Mouse (Mus musculus): ENCODE measurements at regions not wholly inside any gene's neighbourhood (a gene's known extent, or its start where the extent isn't known, plus 50 kb on each side); places are given as distances from the start of the nearest gene placed in this dataset.

DNA sequence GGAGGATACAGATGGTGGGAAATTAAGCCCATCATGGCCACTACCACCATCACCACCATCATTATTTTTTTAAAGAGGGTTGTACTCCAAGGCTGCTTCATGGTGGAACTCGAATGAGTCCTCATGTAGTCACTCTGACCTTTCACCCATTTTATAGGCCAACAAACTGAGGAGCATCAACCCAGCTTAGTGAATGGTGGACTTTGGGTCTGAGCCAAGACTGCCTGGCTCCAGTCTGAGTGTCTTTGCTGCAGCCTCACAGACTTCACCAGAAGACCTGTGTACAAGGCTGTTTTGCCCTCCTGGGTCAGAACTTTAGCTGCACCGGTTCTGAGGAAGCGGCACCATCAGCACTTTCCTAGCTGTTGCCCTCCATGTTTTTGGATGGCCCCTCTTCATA is 184.4 kb downstream of the Emx2 start:
- DNase-seq (ENCODE audit: inconsistent age in 2 of 2, low spot score in 1 of 2) = no peak

DNA sequence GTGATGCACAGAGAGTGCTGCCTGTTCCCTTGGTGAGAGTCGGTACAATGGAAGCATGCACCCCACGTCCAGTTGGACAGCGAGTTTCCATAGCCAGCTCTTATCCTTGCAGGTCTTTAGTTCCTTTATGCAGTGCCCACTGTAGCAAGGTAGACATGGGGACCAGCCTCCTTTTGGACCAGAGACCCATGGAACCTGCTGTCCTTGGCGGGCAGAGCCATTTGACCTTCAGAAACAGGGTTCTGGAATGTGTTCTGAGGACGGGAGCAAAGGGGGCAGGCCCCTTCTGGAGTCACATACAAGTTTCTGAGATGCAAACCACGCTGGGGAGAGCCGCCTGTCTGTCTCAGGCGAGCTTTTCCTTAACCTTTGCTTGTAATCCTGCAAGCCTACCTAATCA is 188.1 kb downstream of the Emx2 start:
- no peak for DNase-seq (ENCODE audit: inconsistent age in 2 of 2, low spot score in 1 of 2)

DNA sequence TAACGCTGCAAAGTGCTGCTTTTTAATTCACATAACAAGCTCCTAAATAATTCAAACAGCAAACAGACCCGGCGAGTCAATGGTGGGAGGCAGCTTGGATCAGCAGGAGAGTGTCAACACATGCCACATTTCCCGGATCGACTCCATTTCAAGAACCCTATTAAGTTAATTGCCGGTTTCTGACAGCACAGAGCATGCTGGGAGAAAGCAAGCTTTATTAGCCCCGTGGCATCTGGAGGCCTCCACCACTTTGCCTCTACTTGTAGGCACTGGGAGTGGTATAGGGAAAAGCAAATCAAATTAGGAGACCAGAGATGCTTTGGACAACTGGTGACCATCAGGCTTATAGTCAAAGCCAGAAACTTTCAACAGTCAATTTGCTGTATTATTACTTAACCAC is 188.5 kb downstream of the Emx2 start:
- DNase-seq (ENCODE audit: inconsistent age in 2 of 2, low spot score in 1 of 2) = no peak

DNA sequence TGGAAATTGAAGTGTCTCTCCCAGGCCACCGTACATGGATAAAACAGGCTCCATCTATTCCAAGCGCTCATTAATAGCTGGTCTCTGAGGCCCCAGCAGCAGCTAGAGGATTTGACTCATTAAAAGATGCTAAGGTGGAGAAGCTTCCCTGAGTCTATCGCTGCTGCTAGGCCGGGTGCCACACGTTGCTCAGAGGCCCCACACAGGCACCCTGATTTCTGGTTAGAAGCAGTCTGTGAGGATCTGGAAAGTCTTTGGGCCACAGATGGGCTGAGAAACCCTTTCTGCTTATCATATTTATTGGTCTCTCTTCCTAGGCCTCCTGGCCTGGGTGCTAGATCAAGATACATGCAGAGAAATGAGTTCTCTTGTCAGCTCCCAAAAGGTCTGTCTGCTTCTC is 191.2 kb downstream of the Emx2 start:
- no peak for DNase-seq (ENCODE audit: inconsistent age in 2 of 2, low spot score in 1 of 2)

DNA sequence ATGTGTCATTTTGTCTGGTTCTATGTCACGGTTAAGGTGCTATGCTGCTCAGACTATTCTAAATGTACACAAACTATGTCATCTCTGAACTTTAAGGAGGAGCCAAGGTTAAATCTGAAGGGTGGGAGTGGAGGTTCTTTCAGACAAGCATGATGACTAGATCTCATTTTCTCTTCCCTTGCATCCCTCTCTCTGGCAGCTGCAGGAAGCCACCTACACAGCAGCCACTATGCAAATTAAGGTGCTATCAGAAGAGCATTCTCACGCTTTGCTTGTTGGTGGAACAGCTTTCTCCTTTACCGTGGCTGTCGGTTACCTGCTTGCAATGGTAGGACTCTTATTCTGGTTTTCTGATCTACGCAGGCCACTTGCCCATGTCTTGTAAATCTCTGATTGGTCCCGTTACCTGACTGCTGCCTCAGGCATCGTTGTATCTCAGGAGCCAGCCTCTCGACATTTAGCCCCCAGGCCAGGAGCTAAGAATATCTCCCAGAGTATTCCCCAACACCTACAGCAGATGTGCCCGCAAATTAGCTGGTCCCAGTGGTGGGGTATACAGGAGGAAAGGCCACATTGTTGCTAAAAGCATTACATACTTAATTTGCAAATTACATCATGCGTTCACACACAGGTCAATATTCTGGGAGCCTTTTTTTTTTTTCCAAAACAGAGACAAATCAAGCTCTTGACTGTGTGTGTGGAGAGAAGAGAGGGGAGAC is 192.6 kb downstream of the Emx2 start:
- no peak for DNase-seq (ENCODE audit: inconsistent age in 2 of 2, low spot score in 1 of 2)

DNA sequence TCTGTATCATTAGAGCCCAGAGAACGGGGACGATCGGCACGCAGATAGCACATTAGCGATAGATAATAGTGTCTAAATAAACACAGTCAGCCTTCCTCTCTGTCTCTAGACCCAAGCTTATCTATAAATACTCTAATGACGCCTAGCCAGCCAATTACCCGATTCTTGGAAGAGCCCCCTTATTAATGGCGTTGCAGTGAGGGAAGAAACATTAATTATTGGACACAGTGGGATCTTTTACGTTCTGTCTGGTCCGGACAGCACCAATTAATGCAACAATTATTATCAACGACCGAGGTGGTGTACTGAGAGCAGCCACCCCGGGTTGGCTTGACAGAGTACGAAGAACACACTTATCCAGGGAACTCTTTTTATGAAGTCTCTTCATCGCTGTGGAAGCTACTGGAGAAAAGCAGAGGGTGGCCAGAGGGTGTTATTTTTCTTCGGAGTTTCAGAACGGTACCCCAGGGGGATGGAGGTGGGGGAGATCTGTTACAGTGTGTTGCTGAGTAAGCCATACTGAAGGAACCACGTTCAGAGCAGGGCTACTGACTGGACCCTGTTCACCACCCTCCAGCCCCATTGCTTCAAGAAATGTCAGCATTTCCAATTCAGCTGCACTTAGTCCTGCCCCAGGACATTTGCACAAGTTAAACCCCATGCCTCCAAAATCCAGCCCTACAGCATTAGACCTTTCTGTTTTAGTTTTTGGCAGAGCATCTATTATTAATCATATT is 195.6 kb downstream of the Emx2 start:
- no peak for DNase-seq (ENCODE audit: inconsistent age in 2 of 2, low spot score in 1 of 2)

DNA sequence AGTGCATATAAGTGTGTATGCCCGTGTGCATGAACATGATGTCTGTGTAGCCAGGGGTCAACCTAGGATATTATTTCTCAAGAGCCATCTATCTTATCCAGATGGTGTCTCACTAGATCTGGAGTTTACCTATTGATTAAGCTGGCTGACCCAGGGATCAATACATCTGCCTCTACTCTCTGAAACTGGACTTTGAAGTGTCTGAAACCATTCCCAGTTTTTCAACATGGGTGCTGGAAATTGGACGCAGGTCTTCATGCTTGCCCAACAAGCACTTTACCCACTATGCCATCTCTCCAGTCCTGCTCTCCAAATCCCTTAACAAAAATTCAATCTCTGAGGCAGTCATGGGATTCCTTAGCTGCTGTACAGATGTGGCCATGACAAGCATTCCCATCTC is 197.1 kb downstream of the Emx2 start:
- DNase-seq (ENCODE audit: inconsistent age in 2 of 2, low spot score in 1 of 2) = no peak

DNA sequence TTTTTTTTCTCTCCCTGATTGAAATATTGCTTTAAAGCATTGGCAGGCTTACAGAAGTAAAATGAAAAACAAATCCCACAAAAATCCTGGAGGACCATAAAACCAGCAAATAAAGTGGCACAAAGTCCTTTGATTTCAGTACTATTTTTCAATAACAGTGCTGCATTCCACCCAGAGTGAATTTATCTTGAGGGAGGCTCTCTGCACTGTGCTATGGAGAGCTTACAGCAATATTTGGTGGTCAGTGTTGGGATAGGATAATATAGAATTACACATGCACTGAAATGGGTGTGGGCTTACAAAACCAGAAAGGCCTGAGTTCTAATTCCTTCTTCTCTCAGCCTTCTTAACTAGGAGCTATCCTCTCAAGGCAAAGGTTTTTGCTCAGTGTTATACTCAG is 211.6 kb downstream of the Emx2 start:
- no peak for DNase-seq (ENCODE audit: inconsistent age in 2 of 2, low spot score in 1 of 2)

DNA sequence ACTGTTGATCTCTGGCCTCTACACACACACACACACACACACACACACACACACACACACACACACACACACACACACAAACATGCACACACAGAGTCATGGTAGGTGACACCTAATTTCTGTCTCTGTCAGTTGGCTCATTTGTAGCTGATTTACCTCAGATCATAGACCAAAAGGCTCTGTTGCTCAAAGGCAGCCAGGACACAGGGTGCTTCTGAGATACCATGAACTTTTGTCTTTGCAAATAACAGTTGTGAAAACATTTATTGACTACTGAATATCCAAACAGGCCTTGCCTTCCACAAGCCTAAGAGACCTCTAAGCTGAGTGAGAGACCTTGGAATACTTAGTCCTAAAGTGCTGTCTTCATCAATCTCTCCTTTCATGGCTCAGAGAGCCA is 215.4 kb downstream of the Emx2 start:
- no peak for DNase-seq (ENCODE audit: inconsistent age in 2 of 2, low spot score in 1 of 2)

DNA sequence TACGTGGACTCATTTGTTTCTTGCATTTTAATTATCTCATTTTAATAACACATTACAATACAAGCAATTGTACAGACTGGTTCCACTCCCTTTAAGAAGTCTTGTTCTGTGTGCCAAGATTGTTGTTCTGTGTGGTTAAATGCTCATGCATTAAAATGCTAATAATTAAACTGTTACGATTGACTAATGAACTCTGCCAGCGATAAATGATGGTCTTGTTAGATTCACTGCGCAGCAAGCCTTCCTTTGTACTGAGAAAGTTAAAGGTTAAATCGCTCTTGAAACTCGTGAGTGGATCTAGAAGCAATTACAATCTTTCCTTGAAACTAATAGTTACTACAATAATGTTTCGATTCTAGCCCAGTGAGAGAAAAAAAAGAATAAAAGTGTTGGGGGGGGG is 221.0 kb downstream of the Emx2 start:
- no peak for DNase-seq (ENCODE audit: inconsistent age in 2 of 2, low spot score in 1 of 2)

DNA sequence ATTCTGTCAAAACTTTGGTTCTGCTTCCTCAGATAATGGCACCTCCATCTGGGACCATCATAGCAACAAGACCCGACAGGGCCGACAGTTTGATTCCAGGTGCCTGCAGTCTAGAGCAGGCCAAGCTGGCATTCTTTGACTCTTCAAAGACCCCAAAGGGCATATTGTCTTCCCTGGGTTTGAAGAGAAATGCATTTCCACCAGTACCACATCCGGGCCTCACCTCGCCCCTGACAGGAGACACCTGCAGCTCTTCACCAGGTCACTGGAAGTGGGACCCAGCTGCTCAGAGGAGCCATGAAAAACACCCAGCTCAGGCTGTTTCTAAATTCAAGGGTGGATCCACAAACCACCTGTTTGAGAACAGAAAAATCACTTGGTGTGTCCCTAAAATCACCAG is 222.2 kb downstream of the Emx2 start:
- DNase-seq (ENCODE audit: inconsistent age in 2 of 2, low spot score in 1 of 2) = no peak

DNA sequence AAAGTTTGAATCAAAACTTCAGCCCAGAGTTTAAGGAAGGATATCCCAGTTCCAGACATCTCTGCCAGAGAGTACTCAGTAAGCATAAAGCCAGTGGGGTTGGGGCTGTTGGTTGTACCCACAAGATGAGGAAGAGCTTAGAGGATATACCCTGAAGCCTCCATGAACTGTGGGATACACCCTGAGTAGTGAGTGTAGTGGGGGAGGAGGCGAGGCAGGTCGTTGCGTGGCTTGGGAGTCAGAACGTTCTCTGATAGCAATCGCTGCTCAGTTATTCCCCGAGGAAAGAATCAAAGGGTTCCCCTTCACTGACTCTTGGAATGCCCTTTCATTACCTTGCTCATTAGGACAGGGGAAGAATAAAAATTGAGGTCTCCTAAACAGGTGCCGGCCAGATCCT is 226.1 kb downstream of the Emx2 start:
- no peak for DNase-seq (ENCODE audit: inconsistent age in 2 of 2, low spot score in 1 of 2)

DNA sequence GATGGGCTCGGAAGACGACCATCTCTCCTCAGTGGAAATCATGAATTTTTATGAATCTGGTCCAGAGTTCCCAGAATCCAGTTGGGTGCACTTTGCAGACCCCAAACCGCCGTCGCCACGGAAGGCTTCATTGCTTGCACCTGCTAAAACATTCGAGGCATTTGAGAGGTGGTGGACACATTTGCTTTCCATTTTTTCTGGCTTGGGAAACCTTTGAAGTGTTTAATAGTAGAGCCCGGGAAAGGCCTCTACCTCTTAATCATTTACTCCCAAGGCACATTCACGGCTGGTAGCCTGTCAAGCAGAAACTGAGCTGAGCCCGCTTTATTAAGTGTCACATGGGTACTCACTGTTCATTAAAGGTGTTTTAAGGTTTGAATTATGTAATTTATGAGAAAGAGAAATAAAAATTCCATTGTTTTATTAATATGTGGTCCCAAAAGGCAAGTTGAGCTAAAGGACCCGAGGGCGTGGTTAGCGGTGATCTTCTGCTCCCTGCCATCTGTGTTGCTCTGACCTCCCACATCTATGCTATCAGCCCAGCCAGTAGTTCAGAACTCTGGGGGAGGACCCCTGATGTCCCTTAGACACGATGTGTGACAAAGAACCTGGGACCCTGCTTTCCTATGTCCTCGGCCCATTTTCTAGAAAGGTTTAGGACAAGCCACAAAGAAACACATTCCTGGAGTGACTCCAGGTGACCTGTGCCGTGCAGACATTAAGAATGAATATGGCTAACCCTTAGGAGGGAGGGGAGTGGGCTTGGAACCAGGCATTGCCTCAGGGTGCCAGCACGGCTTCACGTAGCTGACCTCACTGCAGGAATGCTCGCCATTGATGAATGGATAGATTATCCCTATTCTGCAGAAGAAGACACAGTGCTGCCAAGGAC is 227.9 kb downstream of the Emx2 start:
- no peak for DNase-seq (ENCODE audit: inconsistent age in 2 of 2, low spot score in 1 of 2)

DNA sequence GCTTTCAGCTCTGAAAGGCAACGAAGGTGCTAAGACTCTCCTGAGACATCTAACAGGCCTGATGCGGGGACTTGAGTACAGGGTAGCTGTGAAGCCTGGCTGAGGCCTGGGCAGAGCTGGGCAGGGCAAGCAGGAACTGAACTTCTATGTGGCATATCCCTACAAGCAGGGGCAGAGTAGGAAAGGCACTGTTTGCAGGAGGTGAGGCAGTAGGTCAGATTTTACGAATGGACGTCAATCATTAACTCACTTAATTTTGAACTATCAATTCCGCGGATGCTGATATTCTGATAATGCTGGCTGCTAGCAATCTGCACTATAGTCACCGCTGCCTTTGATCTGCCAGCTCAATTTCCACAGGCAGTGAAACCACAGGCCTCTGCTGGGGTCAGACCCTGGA is 229.0 kb downstream of the Emx2 start:
- DNase-seq (ENCODE audit: inconsistent age in 2 of 2, low spot score in 1 of 2) = no peak

DNA sequence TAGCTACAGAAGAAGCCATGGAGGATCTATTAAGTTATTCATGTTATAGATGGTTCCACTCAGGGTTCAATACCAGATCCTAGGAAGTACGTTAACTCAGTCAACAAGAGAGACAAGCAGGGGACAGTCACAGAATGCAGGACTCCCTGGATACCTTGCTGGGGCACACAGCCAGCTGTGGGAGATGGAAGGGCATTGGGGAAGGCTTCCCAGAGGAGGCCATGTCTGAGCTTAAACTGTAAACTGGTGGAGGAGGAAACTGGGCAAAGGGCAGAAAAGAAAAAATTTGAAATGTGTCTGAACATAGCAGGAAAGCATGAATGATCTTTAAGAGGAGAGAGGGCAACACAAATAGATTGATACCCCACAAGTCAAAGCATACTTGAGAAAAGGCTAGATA is 229.5 kb downstream of the Emx2 start:
- DNase-seq (ENCODE audit: inconsistent age in 2 of 2, low spot score in 1 of 2) = no peak

DNA sequence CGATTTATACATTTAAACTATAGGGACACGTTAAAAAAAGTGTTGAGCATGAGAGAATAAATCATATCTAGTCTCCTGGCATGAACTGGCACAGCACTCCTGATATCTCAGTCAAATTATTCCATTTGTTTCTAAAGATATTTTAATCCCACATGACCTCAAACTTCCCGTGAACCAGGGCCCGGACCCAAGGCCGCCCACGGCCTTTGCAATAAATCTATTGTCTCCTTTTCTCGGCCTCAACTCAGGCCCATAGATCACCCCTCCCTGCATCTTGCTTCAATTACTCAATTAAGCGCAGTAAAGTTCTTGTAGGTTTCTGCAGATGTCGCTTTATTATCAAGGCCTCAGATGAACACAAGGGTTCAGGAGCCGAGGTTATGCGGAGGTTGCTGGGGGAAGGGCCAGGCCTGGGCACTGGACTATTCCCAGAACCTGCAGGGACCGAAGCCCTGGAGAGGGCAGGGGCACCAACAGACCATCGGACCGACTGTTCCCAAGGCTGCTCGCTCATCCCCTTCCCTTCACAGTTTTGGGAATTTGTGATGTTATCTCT is 233.4 kb downstream of the Emx2 start:
- DNase-seq (ENCODE audit: inconsistent age in 2 of 2, low spot score in 1 of 2) = peak; percentile 26 to 81

DNA sequence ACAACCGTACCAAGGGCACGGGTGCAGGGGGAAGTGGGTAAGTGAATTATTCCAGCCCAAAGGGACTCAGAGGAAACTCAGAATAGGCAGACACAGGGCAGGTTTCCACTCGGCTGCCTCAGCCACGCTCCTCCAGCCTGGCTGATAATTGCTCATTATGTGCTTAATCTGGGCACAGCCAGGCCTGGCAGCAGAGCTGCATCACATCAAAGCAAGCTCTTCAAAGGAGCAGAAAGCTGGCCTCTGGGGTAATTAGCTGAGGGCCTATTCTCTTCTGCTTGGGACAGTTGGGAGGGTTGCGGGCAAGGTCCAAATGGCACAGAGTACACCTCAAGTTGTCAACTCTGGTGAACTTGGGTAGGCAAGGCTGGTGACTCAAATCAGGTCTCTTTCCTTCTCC is 239.5 kb downstream of the Emx2 start:
- peak; percentile 31 to 52 for DNase-seq (ENCODE audit: inconsistent age in 2 of 2, low spot score in 1 of 2)

DNA sequence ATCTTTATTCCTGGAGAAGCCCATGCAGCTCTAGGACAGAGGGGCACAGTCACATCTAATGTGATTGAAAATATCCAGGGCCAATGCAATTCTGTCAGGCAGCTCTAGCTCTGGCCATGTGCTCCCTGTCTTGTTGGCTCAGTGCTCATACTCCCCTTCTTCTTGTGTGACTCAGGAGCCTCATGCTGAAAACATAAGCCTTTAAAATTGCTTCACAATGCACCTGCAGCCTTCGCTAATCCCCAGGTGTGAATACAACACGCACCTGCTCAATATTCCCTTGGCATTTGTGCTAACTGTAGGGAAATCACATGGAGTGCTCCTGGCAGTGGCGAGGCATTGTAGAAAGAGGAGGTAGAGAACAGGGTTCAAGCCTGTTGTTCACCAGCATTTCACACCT is 242.0 kb downstream of the Emx2 start:
- DNase-seq (ENCODE audit: inconsistent age in 2 of 2, low spot score in 1 of 2) = no peak

DNA sequence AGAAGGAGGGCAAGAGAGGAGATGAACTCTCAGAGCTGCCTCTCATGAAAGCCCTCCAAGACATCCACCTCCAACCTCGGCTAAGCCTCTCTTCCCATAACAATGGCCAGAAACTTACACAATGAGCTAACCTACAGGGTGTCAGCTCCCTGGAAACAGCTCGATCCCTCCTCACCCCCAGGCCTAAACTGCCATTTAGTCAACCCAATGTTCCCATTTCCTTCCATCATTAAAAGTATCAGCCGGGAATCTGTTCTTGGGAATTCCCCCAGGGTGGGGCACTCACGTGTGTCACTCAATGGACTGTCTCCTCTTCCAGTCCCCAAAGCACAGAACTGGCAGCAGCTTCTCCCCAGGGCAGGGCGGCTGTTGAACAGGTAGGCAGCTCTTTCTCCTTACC is 236.3 kb downstream of the Rab11fip2 start:
- no peak for DNase-seq (ENCODE audit: inconsistent age in 2 of 2, low spot score in 1 of 2)

DNA sequence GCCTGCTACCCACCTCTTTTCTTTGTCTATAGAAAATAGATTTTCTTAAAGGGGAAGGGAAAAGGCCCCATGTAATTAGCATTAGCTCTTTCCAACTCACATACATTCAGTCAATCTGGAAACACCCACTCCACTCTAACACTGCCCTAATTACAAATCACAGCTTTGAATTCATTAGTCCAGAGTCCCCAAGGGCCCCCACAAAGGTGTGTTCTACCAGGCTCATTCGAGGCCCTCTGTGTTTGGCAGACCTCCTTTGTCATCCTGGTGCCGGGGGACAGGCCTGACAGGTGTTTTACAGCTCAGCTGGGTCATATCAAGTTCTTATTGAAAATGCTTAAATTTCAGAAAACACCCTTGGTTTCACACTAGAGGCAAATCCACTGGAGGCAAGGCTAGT is 234.3 kb downstream of the Rab11fip2 start:
- DNase-seq (ENCODE audit: inconsistent age in 2 of 2, low spot score in 1 of 2) = no peak

DNA sequence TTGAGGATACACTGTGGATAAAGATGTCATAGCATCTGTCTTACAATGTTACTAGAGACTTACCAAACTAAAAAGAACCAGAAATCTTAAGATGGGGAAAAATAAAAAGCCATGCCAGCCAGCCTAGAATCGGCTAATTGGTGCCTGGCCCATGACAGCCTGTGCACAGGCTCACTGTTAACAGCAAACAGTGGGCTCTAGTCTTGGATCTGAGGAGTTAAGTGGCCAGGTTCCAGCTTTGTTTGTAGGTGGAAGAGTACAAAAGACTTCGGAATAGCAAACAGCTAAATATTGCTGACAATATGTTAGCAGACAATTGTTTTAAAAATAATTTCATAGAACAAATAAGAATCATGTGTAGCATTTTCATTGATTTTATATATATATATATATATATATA is 228.4 kb downstream of the Rab11fip2 start:
- DNase-seq (ENCODE audit: inconsistent age in 2 of 2, low spot score in 1 of 2) = no peak

Data from adrenal gland, adult (tissue).